Mouse (Mus musculus): ENCODE measurements around the gene Nkain4. TPM values are rescaled to one million over a fixed set of nuclear protein-coding genes. Genes with fewer than 3 reads are reported as not detected.
A peak's percentile ranks its signal among the peaks of the same experiment; 100 is the strongest.

The Nkain4 gene
- polyA plus RNA-seq, 1 experiment from 2014 or later = 89.6 TPM

GRCm38 (mm10) chr2:180904435-180905208 lies 49.9 kb downstream of the Nkain4 start:
- no peak overlapping the region for H3K4me3 ChIP-seq (replicated peaks; ENCODE audit: low read depth, low read length)
- no peak overlapping the region for H3K4me2 ChIP-seq (ENCODE audit: low read length)
- ATAC-seq (ENCODE audit: low FRiP score, low TSS enrichment) (no peak), DNase-seq (no peak)
- 0 out of 2 replicates have a peak, but pooled peaks cover 4% of the 10 kb centered on the region for H3K4me1 ChIP-seq (ENCODE audit: control insufficient read depth, insufficient read depth, low read length)
- H3K36me3 ChIP-seq (ENCODE audit: control insufficient read depth, insufficient read depth, low read length) = peaks cover 33% of the 10 kb centered on the region
- no peak overlapping the region for H3K27ac ChIP-seq (replicated peaks; ENCODE audit: low read depth, low read length)
- no peaks in the 10 kb centered on the region for H3K9me3 ChIP-seq (ENCODE audit: control insufficient read depth, low read length)
- no peak overlapping the region for H3K9ac ChIP-seq (replicated peaks; ENCODE audit: low read length)
- 94% methylated on average over 18 of the region's 18 CpGs for WGBS
- H3K27me3 ChIP-seq (ENCODE audit: control insufficient read depth, insufficient read depth, low read length) = no peaks in the 10 kb centered on the region

DNA sequence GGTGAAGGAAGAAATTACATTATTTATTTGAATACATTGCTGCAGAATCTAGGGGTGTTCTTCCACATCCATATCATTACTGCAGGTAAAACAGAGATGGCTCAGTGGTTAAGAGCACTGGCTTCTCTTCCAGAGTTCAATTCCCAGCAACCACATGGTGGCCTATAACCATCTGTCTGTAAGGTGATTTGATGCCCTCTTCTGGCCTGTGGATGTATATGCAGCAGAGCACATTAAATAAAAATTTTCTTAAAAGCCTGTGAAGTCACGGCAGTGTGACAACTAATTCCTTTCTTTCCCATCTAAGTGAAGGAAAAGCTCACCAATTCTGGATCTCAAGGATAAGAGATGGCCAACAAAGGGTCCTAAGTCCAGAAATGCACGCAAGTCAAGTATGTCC lies 52.4 kb downstream of the Nkain4 start:
- H3K4me1 ChIP-seq (ENCODE audit: control insufficient read depth, insufficient read depth, low read length) = peaks cover 14% of the 10 kb centered on the region
- DNase-seq = peak; percentile 82
- no peak overlapping the region for H3K27ac ChIP-seq (replicated peaks; ENCODE audit: low read depth, low read length)
- no peak overlapping the region for H3K9ac ChIP-seq (replicated peaks; ENCODE audit: low read length)
- H3K36me3 ChIP-seq (ENCODE audit: control insufficient read depth, insufficient read depth, low read length) = peaks cover 20% of the 10 kb centered on the region
- no peaks in the 10 kb centered on the region for H3K9me3 ChIP-seq (ENCODE audit: control insufficient read depth, low read length)
- 34% methylated on average over 2 of the region's 2 CpGs for WGBS
- H3K4me3 ChIP-seq (replicated peaks; ENCODE audit: low read depth, low read length) = no peak overlapping the region
- H3K27me3 ChIP-seq (ENCODE audit: control insufficient read depth, insufficient read depth, low read length) = no peaks in the 10 kb centered on the region
- ATAC-seq (ENCODE audit: low FRiP score, low TSS enrichment) = no peak
- H3K4me2 ChIP-seq (ENCODE audit: low read length) = no peak overlapping the region

GRCm38 (mm10) chr2:180897857-180898256 lies 56.6 kb downstream of the Nkain4 start:
- Histone ChIP-seq H3K9me3 (ENCODE audit: control insufficient read depth, low read length) (no peaks in the 10 kb centered on the region), H3K27me3 (ENCODE audit: control insufficient read depth, insufficient read depth, low read length) (no peaks in the 10 kb centered on the region), H3K4me3 (replicated peaks; ENCODE audit: low read depth, low read length) (no peak overlapping the region), H3K36me3 (ENCODE audit: control insufficient read depth, insufficient read depth, low read length) (peaks cover 11% of the 10 kb centered on the region), H3K27ac (replicated peaks; ENCODE audit: low read depth, low read length) (peak overlapping the region; percentile 63), H3K4me1 (ENCODE audit: control insufficient read depth, insufficient read depth, low read length) (peaks cover 30% of the 10 kb centered on the region), H3K9ac (replicated peaks; ENCODE audit: low read length) (no peak overlapping the region), H3K4me2 (ENCODE audit: low read length) (no peak overlapping the region)
- ATAC-seq (ENCODE audit: low FRiP score, low TSS enrichment) = no peak
- 61% methylated on average over 6 of the region's 6 CpGs for WGBS
- DNase-seq = no peak

GRCm38 (mm10) chr2:180896819-180897625 lies 57.5 kb downstream of the Nkain4 start:
- Histone ChIP-seq H3K4me1 (ENCODE audit: control insufficient read depth, insufficient read depth, low read length) (peaks cover 31% of the 10 kb centered on the region), H3K4me3 (replicated peaks; ENCODE audit: low read depth, low read length) (no peak overlapping the region), H3K27me3 (ENCODE audit: control insufficient read depth, insufficient read depth, low read length) (no peaks in the 10 kb centered on the region), H3K36me3 (ENCODE audit: control insufficient read depth, insufficient read depth, low read length) (peaks cover 11% of the 10 kb centered on the region), H3K9ac (replicated peaks; ENCODE audit: low read length) (peak overlapping the region; percentile 1; the same call in 1 of the 2 replicates), H3K4me2 (ENCODE audit: low read length) (peak overlapping the region; percentile 85), H3K9me3 (ENCODE audit: control insufficient read depth, low read length) (no peaks in the 10 kb centered on the region), H3K27ac (replicated peaks; ENCODE audit: low read depth, low read length) (peak overlapping the region; percentile 100)
- peak; percentile 45 for DNase-seq
- WGBS = 50% methylated on average over 15 of the region's 15 CpGs
- ATAC-seq (ENCODE audit: low FRiP score, low TSS enrichment) = no peak

DNA sequence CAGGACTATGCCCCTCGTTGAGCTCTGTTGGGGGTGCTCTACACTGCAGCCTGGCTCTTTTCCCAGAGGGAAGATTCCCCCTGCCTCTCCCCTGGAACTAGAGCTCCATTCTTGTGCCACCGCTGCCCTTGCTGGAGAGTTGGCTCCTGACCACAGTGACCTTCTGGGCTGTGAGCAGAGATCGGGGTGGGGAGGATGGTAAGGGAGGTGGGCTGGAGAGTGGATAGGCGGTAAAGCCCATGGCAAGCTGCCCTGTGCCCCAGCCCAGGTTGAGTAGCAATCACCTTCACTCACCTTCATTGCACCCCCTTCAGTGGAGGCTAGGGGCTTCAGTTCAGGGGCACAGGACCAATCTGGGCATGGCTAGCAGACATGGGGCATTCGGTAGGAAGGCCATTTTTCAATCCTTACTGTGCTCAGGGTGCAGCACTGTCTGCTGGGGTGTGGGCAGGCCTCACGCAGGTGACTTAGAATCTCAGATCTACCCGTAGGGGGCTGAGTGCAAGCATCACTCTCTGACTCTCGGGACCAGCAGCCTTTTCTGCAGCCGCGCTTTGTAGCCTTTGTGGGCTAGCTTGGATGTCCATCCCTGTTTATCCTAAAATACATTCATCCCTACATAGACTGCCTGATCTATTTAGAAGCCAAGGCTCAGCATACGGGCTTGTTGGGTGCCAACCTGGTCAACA lies 58.5 kb downstream of the Nkain4 start:
- DNase-seq = no peak
- 65% methylated on average over 11 of the region's 11 CpGs for WGBS

GRCm38 (mm10) chr2:180895321-180895720 lies 59.2 kb downstream of the Nkain4 start:
- DNase-seq (no peak), ATAC-seq (ENCODE audit: low FRiP score, low TSS enrichment) (no peak)
- no peaks in the 10 kb centered on the region for H3K9me3 ChIP-seq (ENCODE audit: control insufficient read depth, low read length)
- H3K4me3 ChIP-seq (replicated peaks; ENCODE audit: low read depth, low read length) = peak overlapping the region; percentile 93
- H3K4me2 ChIP-seq (ENCODE audit: low read length) = peak overlapping the region; percentile 85
- peak overlapping the region; percentile 100 for H3K9ac ChIP-seq (replicated peaks; ENCODE audit: low read length)
- no peaks in the 10 kb centered on the region for H3K27me3 ChIP-seq (ENCODE audit: control insufficient read depth, insufficient read depth, low read length)
- H3K36me3 ChIP-seq (ENCODE audit: control insufficient read depth, insufficient read depth, low read length) = peaks cover 11% of the 10 kb centered on the region
- WGBS = 43% methylated on average over 3 of the region's 3 CpGs
- H3K4me1 ChIP-seq (ENCODE audit: control insufficient read depth, insufficient read depth, low read length) = peaks cover 36% of the 10 kb centered on the region
- H3K27ac ChIP-seq (replicated peaks; ENCODE audit: low read depth, low read length) = peak overlapping the region; percentile 100

More for the DNA sequence above, 58.5 kb downstream of the Nkain4 start:
- Histone ChIP-seq H3K9me3 (ENCODE audit: control insufficient read depth, low read length) (no peaks in the 10 kb centered on the region), H3K9ac (replicated peaks; ENCODE audit: low read length) (peak overlapping the region; percentile 100), H3K4me1 (ENCODE audit: control insufficient read depth, insufficient read depth, low read length) (peaks cover 35% of the 10 kb centered on the region), H3K4me3 (replicated peaks; ENCODE audit: low read depth, low read length) (peak overlapping the region; percentile 93), H3K36me3 (ENCODE audit: control insufficient read depth, insufficient read depth, low read length) (peaks cover 11% of the 10 kb centered on the region), H3K27me3 (ENCODE audit: control insufficient read depth, insufficient read depth, low read length) (no peaks in the 10 kb centered on the region), H3K4me2 (ENCODE audit: low read length) (peak overlapping the region; percentile 85), H3K27ac (replicated peaks; ENCODE audit: low read depth, low read length) (peak overlapping the region; percentile 100)
- no peak for ATAC-seq (ENCODE audit: low FRiP score, low TSS enrichment)

- peaks cover 42% of the 10 kb centered on the region for H3K4me1 ChIP-seq (ENCODE audit: control insufficient read depth, insufficient read depth, low read length)
- H3K4me2 ChIP-seq (ENCODE audit: low read length) = peak overlapping the region; percentile 85
Measured at GRCm38 (mm10) chr2:180894734-180895133, 59.8 kb downstream of the Nkain4 start.

GRCm38 (mm10) chr2:180894029-180894623 lies 60.4 kb downstream of the Nkain4 start:
- peak overlapping the region; percentile 93 for H3K4me3 ChIP-seq (replicated peaks; ENCODE audit: low read depth, low read length)
- peak; percentile 85 for DNase-seq
- H3K9ac ChIP-seq (replicated peaks; ENCODE audit: low read length) = peak overlapping the region; percentile 100
- peak; percentile 39 for ATAC-seq (ENCODE audit: low FRiP score, low TSS enrichment)
- WGBS = under 1% methylated on average over 57 of the region's 57 CpGs
- H3K27ac ChIP-seq (replicated peaks; ENCODE audit: low read depth, low read length) = peak overlapping the region; percentile 100
- H3K27me3 ChIP-seq (ENCODE audit: control insufficient read depth, insufficient read depth, low read length) = no peaks in the 10 kb centered on the region
- H3K4me2 ChIP-seq (ENCODE audit: low read length) = peak overlapping the region; percentile 85
- H3K4me1 ChIP-seq (ENCODE audit: control insufficient read depth, insufficient read depth, low read length) = peaks cover 48% of the 10 kb centered on the region
- peaks cover 11% of the 10 kb centered on the region for H3K36me3 ChIP-seq (ENCODE audit: control insufficient read depth, insufficient read depth, low read length)
- H3K9me3 ChIP-seq (ENCODE audit: control insufficient read depth, low read length) = no peaks in the 10 kb centered on the region

More at GRCm38 (mm10) chr2:180894734-180895133, 59.8 kb downstream of the Nkain4 start:
- WGBS = 0% methylated on average over 13 of the region's 13 CpGs
- Histone ChIP-seq H3K9me3 (ENCODE audit: control insufficient read depth, low read length) (no peaks in the 10 kb centered on the region), H3K36me3 (ENCODE audit: control insufficient read depth, insufficient read depth, low read length) (peaks cover 11% of the 10 kb centered on the region), H3K4me3 (replicated peaks; ENCODE audit: low read depth, low read length) (peak overlapping the region; percentile 93), H3K27me3 (ENCODE audit: control insufficient read depth, insufficient read depth, low read length) (no peaks in the 10 kb centered on the region), H3K27ac (replicated peaks; ENCODE audit: low read depth, low read length) (peak overlapping the region; percentile 100), H3K9ac (replicated peaks; ENCODE audit: low read length) (peak overlapping the region; percentile 100)
- peak; percentile 97 for DNase-seq
- ATAC-seq (ENCODE audit: low FRiP score, low TSS enrichment) = peak; percentile 58
